Mouse (Mus musculus) cerebellum, adult 2 months (tissue): ENCODE data around the gene Gm3618.
"Not testable (repeated sequence)": the region's sequence is repeated elsewhere in the genome, so short reads cannot be mapped to it uniquely, and the experiment has no call there.

Source experiments
- CTCF ChIP-seq: fragments of 200-500 bp; IDR thresholded peaks from 2 replicates; pipeline ENCODE4 v1.5.1; 2011; ENCODE audit warnings: low read depth, mild to moderate bottlenecking, control low read depth, low read length, moderate library complexity, borderline replicate concordance; ENCODE audit not compliant: insufficient read depth
- POLR2A ChIP-seq: fragments of 200-500 bp; IDR thresholded peaks from 2 replicates; pipeline ENCODE4 v1.6.1; 2011; ENCODE audit warnings: low read length, control low read depth, borderline replicate concordance; ENCODE audit not compliant: insufficient read depth

GRCm38 (mm10) chr14:6304743-6305142 lies 38.7 kb downstream of the Gm3618 start, which contains the start of gene Gm21103:
- not testable (repeated sequence) for TF ChIP-seq POLR2A, CTCF
